In genomic region chr14:58072771-58073501, GRCm38 (mm10) we compare ENCODE assay signal across 8 mouse cellular contexts. TPM values are rescaled to one million over a fixed set of nuclear protein-coding genes. Genes with fewer than 3 reads are reported as not detected.
DNase-seq lines count a peak whose midpoint lies in the region; ATAC-seq and TF ChIP-seq lines count a peak whose summit lies in the region.

No protein-coding gene starts in this region.

- H3K9me3 ChIP-seq in megakaryocyte, embryonic 14.5 days: peaks cover 10% of the 10 kb centered on the region; the same call in 1 of the 2 replicates
- H3K9me3 ChIP-seq in intestine, postnatal 0 days (ENCODE audit: control insufficient read depth): no peaks in the 10 kb centered on the region
- no peaks in the 10 kb centered on the region for H3K9me3 ChIP-seq in midbrain, embryonic 11.5 days (ENCODE audit: control insufficient read depth, low read length)

- H3K36me3 ChIP-seq in megakaryocyte, embryonic 14.5 days (replicated peaks; ENCODE audit: low read length): no peaks in the 10 kb centered on the region
- H3K36me3 ChIP-seq in intestine, postnatal 0 days (ENCODE audit: control insufficient read depth, insufficient read depth): no peaks in the 10 kb centered on the region
- H3K36me3 ChIP-seq in midbrain, embryonic 11.5 days (ENCODE audit: control insufficient read depth, insufficient read depth, low read length): no peaks in the 10 kb centered on the region

- TF ChIP-seq CTCF in intestine, postnatal 0 days (IDR thresholded peaks at IDR 0.05; ENCODE audit: low read depth): no peak

- peaks cover 98% of the 10 kb centered on the region for H3K27me3 ChIP-seq in megakaryocyte, embryonic 14.5 days (replicated peaks)
- peaks cover 24% of the 10 kb centered on the region; the same call in 1 of the 2 replicates for H3K27me3 ChIP-seq in intestine, postnatal 0 days (replicated peaks; ENCODE audit: control insufficient read depth, insufficient read depth, low read length)
- H3K27me3 ChIP-seq in midbrain, embryonic 11.5 days (ENCODE audit: control insufficient read depth, insufficient read depth, low read length): peaks cover 77% of the 10 kb centered on the region

- peak overlapping the region; percentile 99 for H3K27ac ChIP-seq in intestine, postnatal 0 days (ENCODE audit: low read depth, low read length)
- H3K27ac ChIP-seq in midbrain, embryonic 11.5 days (ENCODE audit: low read depth, low read length): no peak overlapping the region

- no peak for ATAC-seq in megakaryocyte, adult 5-6 weeks (ENCODE audit: poor library complexity, severe bottlenecking)
- ATAC-seq in intestine, postnatal 0 days: no peak
- ATAC-seq in midbrain, embryonic 11.5 days (ENCODE audit: low FRiP score): no peak
- ATAC-seq in erythroblast, adult 5-6 weeks (replicated peaks; ENCODE audit: low FRiP score, poor library complexity, severe bottlenecking): no peak

- peak overlapping the region; percentile 94 for H3K4me2 ChIP-seq in intestine, postnatal 0 days (replicated peaks; ENCODE audit: low read depth)
- H3K4me2 ChIP-seq in midbrain, embryonic 11.5 days: peak overlapping the region; percentile 94

- peaks cover 68% of the 10 kb centered on the region for H3K4me1 ChIP-seq in megakaryocyte, embryonic 14.5 days
- no peaks in the 10 kb centered on the region for H3K4me1 ChIP-seq in intestine, postnatal 0 days (replicated peaks; ENCODE audit: control insufficient read depth, insufficient read depth, low read length)
- peaks cover 16% of the 10 kb centered on the region for H3K4me1 ChIP-seq in midbrain, embryonic 11.5 days (ENCODE audit: control insufficient read depth, insufficient read depth, low read length)

- peak; percentile 67 for DNase-seq in cerebellum, adult 9-10 months
- peak; percentile 10 for DNase-seq in forelimb bud, embryonic 11.5 days (ENCODE audit: low read depth, low spot score)
- DNase-seq in midbrain, embryonic 11.5 days (ENCODE audit: low spot score, missing footprints): peak; percentile 95
- DNase-seq in natural killer cell, adult 2 months (ENCODE audit: low spot score in 2 of 2): no peak

- peak overlapping the region; percentile 62; the same call in 1 of the 2 replicates for H3K9ac ChIP-seq in intestine, postnatal 0 days (ENCODE audit: low read depth, low read length)
- H3K9ac ChIP-seq in midbrain, embryonic 11.5 days (ENCODE audit: low read length): no peak overlapping the region

- under 1% methylated on average over 29 of the region's 29 CpGs for WGBS in intestine, postnatal 0 days
- under 1% methylated on average over 29 of the region's 29 CpGs for WGBS in midbrain, embryonic 11.5 days

- peak overlapping the region; percentile 91 for H3K4me3 ChIP-seq in megakaryocyte, embryonic 14.5 days (replicated peaks)
- H3K4me3 ChIP-seq in intestine, postnatal 0 days (ENCODE audit: low read depth, low read length): peak overlapping the region; percentile 70
- peak overlapping the region; percentile 57 for H3K4me3 ChIP-seq in midbrain, embryonic 11.5 days (ENCODE audit: low read depth, low read length)

RNA-seq across cellular contexts. Expression of gene Fgf9, which starts 2.6 kb away (rescaled TPM):
- polyA plus RNA-seq in megakaryocyte, embryonic 14.5 days (2012; ENCODE audit: insufficient read depth, low replicate concordance): not detected in 2 replicates
- total RNA-seq in megakaryocyte, adult 5-6 weeks (2015): not detected in 2 replicates
- total RNA-seq in megakaryocyte, adult 5-6 weeks (2017): not detected in 2 replicates
- 5.7 TPM in 2 replicates for polyA plus RNA-seq in intestine, postnatal 0 days (2015; fragmentation: Nextera tagmentation; extraction: Ambion mirVana)
- polyA plus RNA-seq in midbrain, embryonic 11.5 days (2014; fragmentation: Nextera tagmentation; extraction: Ambion mirVana): 1.8 and 2.0 TPM in 2 replicates
- total RNA-seq in erythroblast, adult 5-6 weeks (2015; ENCODE audit: low replicate concordance): not detected in 2 replicates
- total RNA-seq in erythroblast, adult 5-6 weeks (2017; ENCODE audit: low replicate concordance): not detected in 2 replicates

Comparison
In these comparisons a context has a peak if more than half of its experiments do, and no peak if none do; other contexts are left out.
1. DNase-seq: peak in cerebellum, adult 9-10 months (single experiment), forelimb bud, embryonic 11.5 days (single experiment) and midbrain, embryonic 11.5 days (single experiment); none in natural killer cell, adult 2 months (0 of 2).
2. Peak in every context shown above with its lines, with median percentiles within 50 percentile points of each other: H3K4me3 ChIP-seq.